Mouse (Mus musculus): Measurements from ENCODE around the gene Sub1.

Sub1 gene

GRCm38 (mm10) chr15:11966367-11966766 lies 30.4 kb downstream of the Sub1 start:
- DNase-seq (ENCODE audit: low spot score): no peak

GRCm38 (mm10) chr15:11965201-11965845 lies 31.5 kb downstream of the Sub1 start:
- DNase-seq (ENCODE audit: low spot score): no peak

GRCm38 (mm10) chr15:11963791-11964525 lies 32.8 kb downstream of the Sub1 start:
- no peak for DNase-seq (ENCODE audit: low spot score)

GRCm38 (mm10) chr15:11959716-11960115 lies 37.1 kb downstream of the Sub1 start:
- no peak for DNase-seq (ENCODE audit: low spot score)

GRCm38 (mm10) chr15:11956129-11956528 lies 40.7 kb downstream of the Sub1 start:
- DNase-seq (ENCODE audit: low spot score): no peak

GRCm38 (mm10) chr15:11954190-11954589 lies 42.6 kb downstream of the Sub1 start:
- no peak for DNase-seq (ENCODE audit: low spot score)

GRCm38 (mm10) chr15:11952159-11952558 lies 44.6 kb downstream of the Sub1 start:
- DNase-seq (ENCODE audit: low spot score): no peak

- no peak for DNase-seq (ENCODE audit: low spot score)
These were observed 45.6 kb downstream of the Sub1 start for GRCm38 (mm10) chr15:11951181-11951580.

GRCm38 (mm10) chr15:11950144-11950543 lies 46.6 kb downstream of the Sub1 start:
- DNase-seq (ENCODE audit: low spot score): no peak

- no peak for DNase-seq (ENCODE audit: low spot score)
These were observed 47.3 kb downstream of the Sub1 start for GRCm38 (mm10) chr15:11949490-11949889.

GRCm38 (mm10) chr15:11940855-11941254 lies 55.9 kb downstream of the Sub1 start:
- no peak for DNase-seq (ENCODE audit: low spot score)

Measured in spleen, adult 12 weeks (tissue).